Mouse (Mus musculus) heart, embryonic 11.5 days (tissue): ENCODE results near the gene Ticrr. TPM values are rescaled to one million over a fixed set of nuclear protein-coding genes. Genes with fewer than 3 reads are reported as not detected.
A peak's percentile ranks its signal among the peaks of the same experiment; 100 is the strongest.

ENCODE experiments used
- ATAC-seq: fragments of 200-750 bp; cut with Nextera tagmentation; replicated peaks from 2 replicates; pipeline ENCODE4 v1.8.0; 2017; ENCODE audit warnings: moderate library complexity; ENCODE audit not compliant: insufficient number of reproducible peaks, low FRiP score, low TSS enrichment
- H3K27ac ChIP-seq: fragments of 300-500 bp; sonication (generic); 2 replicates; pipeline ENCODE4 v1.5.1; 2014; ENCODE audit warnings: mild to moderate bottlenecking, low read depth, low read length
- H3K27me3 ChIP-seq: fragments of 300-500 bp; sonication (generic); 2 replicates; pipeline ENCODE4 v1.6.1; 2014; ENCODE audit warnings: mild to moderate bottlenecking, low read length, mixed read lengths; ENCODE audit not compliant: control insufficient read depth, insufficient read depth
- H3K36me3 ChIP-seq: fragments of 300-500 bp; sonication (generic); 2 replicates; pipeline ENCODE4 v1.6.1; 2014; ENCODE audit warnings: mild to moderate bottlenecking, low read length, moderate library complexity, mixed read lengths; ENCODE audit not compliant: control insufficient read depth, insufficient read depth
- H3K4me1 ChIP-seq: fragments of 300-500 bp; sonication (generic); 2 replicates; pipeline ENCODE4 v1.6.1; 2014; ENCODE audit warnings: low read length; ENCODE audit not compliant: control insufficient read depth, insufficient read depth
- H3K4me2 ChIP-seq: fragments of 300-500 bp; sonication (generic); 2 replicates; pipeline ENCODE4 v1.6.1; 2014; ENCODE audit warnings: mild to moderate bottlenecking, moderate library complexity
- H3K4me3 ChIP-seq: fragments of 300-500 bp; sonication (generic); 2 replicates; pipeline ENCODE4 v1.5.1; 2014; ENCODE audit warnings: low read depth, low read length
- H3K9ac ChIP-seq: fragments of 300-500 bp; sonication (generic); 2 replicates; pipeline ENCODE4 v1.6.1; 2014; ENCODE audit warnings: mild to moderate bottlenecking, low read depth, low read length, moderate library complexity
- H3K9me3 ChIP-seq: fragments of 300-500 bp; sonication (generic); replicated peaks from 2 replicates; pipeline ENCODE4 v1.6.1; 2016; ENCODE audit warnings: low read length; ENCODE audit not compliant: control insufficient read depth
- WGBS: fragments of 180-500 bp; shearing (Covaris S2); extraction: QIAGEN DNeasy Blood & Tissue Kit; methylation state at CpG from one replicate; pipeline ENCODE4 v1.1.7; 2014; ENCODE audit not compliant: insufficient replicate concordance; 5-methylcytosine and 5-hydroxymethylcytosine counted together
- polyA plus RNA-seq: library from polyadenylated mRNA; unstranded; fragments of >200 nt; fragmentation: Nextera tagmentation; extraction: Ambion mirVana; gene quantifications from 2 replicates; pipeline ENCODE4 v1.2.1, GENCODE M21; 2014

Ticrr gene
- polyA plus RNA-seq, 1 experiment from 2014 or later, result 9.8 TPM

GRCm38 (mm10) chr7:79660291-79661150, 525 bp downstream of the Ticrr start:
- Histone ChIP-seq H3K27me3 (no peaks in the 10 kb centered on the region), H3K36me3 (0 out of 2 replicates have a peak, but pooled peaks cover 2% of the 10 kb centered on the region), H3K4me1 (peaks cover 16% of the 10 kb centered on the region), H3K4me3 (peak overlapping the region; percentile 96), H3K9ac (peak overlapping the region; percentile 78), H3K27ac (peak overlapping the region; percentile 22), H3K4me2 (peak overlapping the region; percentile 89), H3K9me3 (no peaks in the 10 kb centered on the region)
- peak; percentile 15; the same call in 1 of the 2 replicates for ATAC-seq
- under 1% methylated on average over 70 of the region's 73 CpGs for WGBS

- 14% methylated on average over 5 of the region's 5 CpGs for WGBS
- H3K4me3 ChIP-seq, result peak overlapping the region; percentile 96
- no peak overlapping the region for H3K27ac ChIP-seq
- no peaks in the 10 kb centered on the region for H3K9me3 ChIP-seq
- ATAC-seq, result no peak
- H3K9ac ChIP-seq, result peak overlapping the region; percentile 78
- H3K4me2 ChIP-seq, result peak overlapping the region; percentile 89
- 0 out of 2 replicates have a peak, but pooled peaks cover 5% of the 10 kb centered on the region for H3K36me3 ChIP-seq
- no peaks in the 10 kb centered on the region for H3K27me3 ChIP-seq
- H3K4me1 ChIP-seq, result peaks cover 16% of the 10 kb centered on the region
Measured at GRCm38 (mm10) chr7:79661253-79661890, 1.4 kb downstream of the Ticrr start.

GRCm38 (mm10) chr7:79666690-79667089, 6.7 kb downstream of the Ticrr start:
- H3K36me3 ChIP-seq, result peaks cover 31% of the 10 kb centered on the region

GRCm38 (mm10) chr7:79670900-79671604, 11.1 kb downstream of the Ticrr start:
- H3K4me2 ChIP-seq, result no peak overlapping the region
- H3K4me1 ChIP-seq, result no peaks in the 10 kb centered on the region
- H3K9me3 ChIP-seq, result no peaks in the 10 kb centered on the region
- H3K27ac ChIP-seq, result no peak overlapping the region
- no peak overlapping the region for H3K4me3 ChIP-seq
- no peaks in the 10 kb centered on the region for H3K27me3 ChIP-seq
- ATAC-seq, result no peak
- WGBS, result 92% methylated on average over 4 of the region's 4 CpGs
- H3K36me3 ChIP-seq, result peaks cover 30% of the 10 kb centered on the region
- no peak overlapping the region for H3K9ac ChIP-seq

More at GRCm38 (mm10) chr7:79666690-79667089, 6.7 kb downstream of the Ticrr start:
- ATAC-seq, result no peak
- no peak overlapping the region for H3K27ac ChIP-seq
- H3K4me3 ChIP-seq, result no peak overlapping the region
- H3K4me1 ChIP-seq, result peaks cover 8% of the 10 kb centered on the region
- no peak overlapping the region for H3K4me2 ChIP-seq
- no peaks in the 10 kb centered on the region for H3K9me3 ChIP-seq
- no peaks in the 10 kb centered on the region for H3K27me3 ChIP-seq
- no peak overlapping the region for H3K9ac ChIP-seq

GRCm38 (mm10) chr7:79679186-79679585, 19.2 kb downstream of the Ticrr start:
- ATAC-seq, result no peak
- Histone ChIP-seq H3K27me3 (no peaks in the 10 kb centered on the region), H3K4me1 (no peaks in the 10 kb centered on the region), H3K4me3 (no peak overlapping the region), H3K27ac (no peak overlapping the region), H3K9ac (no peak overlapping the region), H3K9me3 (no peaks in the 10 kb centered on the region), H3K4me2 (no peak overlapping the region), H3K36me3 (peaks cover 33% of the 10 kb centered on the region)

GRCm38 (mm10) chr7:79680231-79680630, 20.2 kb downstream of the Ticrr start:
- H3K4me1 ChIP-seq, result no peaks in the 10 kb centered on the region
- no peak overlapping the region for H3K4me3 ChIP-seq
- no peak overlapping the region for H3K4me2 ChIP-seq
- peaks cover 35% of the 10 kb centered on the region for H3K36me3 ChIP-seq
- 93% methylated on average over 2 of the region's 2 CpGs for WGBS
- H3K27me3 ChIP-seq, result no peaks in the 10 kb centered on the region
- no peak for ATAC-seq
- no peaks in the 10 kb centered on the region for H3K9me3 ChIP-seq
- H3K27ac ChIP-seq, result no peak overlapping the region
- no peak overlapping the region for H3K9ac ChIP-seq

GRCm38 (mm10) chr7:79696495-79696894, 36.5 kb downstream of the Ticrr start:
- Histone ChIP-seq H3K9ac (no peak overlapping the region), H3K4me3 (no peak overlapping the region), H3K36me3 (peaks cover 46% of the 10 kb centered on the region), H3K27me3 (no peaks in the 10 kb centered on the region), H3K4me1 (no peaks in the 10 kb centered on the region), H3K27ac (no peak overlapping the region), H3K9me3 (no peaks in the 10 kb centered on the region), H3K4me2 (no peak overlapping the region)
- 87% methylated on average over 8 of the region's 8 CpGs for WGBS
- no peak for ATAC-seq

- Histone ChIP-seq H3K4me1 (peaks cover 6% of the 10 kb centered on the region; the same call in 1 of the 2 replicates), H3K27me3 (0 out of 2 replicates have a peak, but pooled peaks cover 2% of the 10 kb centered on the region), H3K9ac (no peak overlapping the region), H3K27ac (no peak overlapping the region), H3K4me3 (no peak overlapping the region), H3K36me3 (peaks cover 15% of the 10 kb centered on the region; the same call in 1 of the 2 replicates), H3K9me3 (no peaks in the 10 kb centered on the region), H3K4me2 (0 out of 2 replicates have a peak overlapping the region, but pooled peaks have one; percentile 20)
- WGBS, result 49% methylated on average over 16 of the region's 16 CpGs
- ATAC-seq, result no peak
Measured at GRCm38 (mm10) chr7:79702755-79703154, 42.8 kb downstream of the Ticrr start.
